Mouse (Mus musculus) adrenal gland, postnatal 4 days (tissue): ENCODE measurements around the gene Aprt. TPM values are rescaled to one million over a fixed set of nuclear protein-coding genes. Genes with fewer than 3 reads are reported as not detected.
A peak's percentile ranks its signal among the peaks of the same experiment; 100 is the strongest.
"Not testable (repeated sequence)": the region's sequence is repeated elsewhere in the genome, so short reads cannot be mapped to it uniquely, and the experiment has no call there.

Experiments used
- DNase-seq, 2 experiments: peaks; one replicate each; pipeline ENCODE4 v3.0.0; 2021 to 2022; ENCODE audit warnings: low spot score in 2 of 2, mixed read lengths in 2 of 2
- total RNA-seq, 2 experiments: library from RNA; stranded (reverse); gene quantifications; 2 replicates each; pipeline ENCODE4 v1.2.3; 2021

The Aprt gene
- total RNA-seq, 2 experiments from 2014 or later = 93.4 to 98.6 TPM

- DNase-seq = no peak
These were observed 16.5 kb upstream of the Aprt start for GRCm38 (mm10) chr8:122593240-122593639.

GRCm38 (mm10) chr8:122586749-122587148 lies 10.0 kb upstream of the Aprt start:
- DNase-seq = no peak

DNA sequence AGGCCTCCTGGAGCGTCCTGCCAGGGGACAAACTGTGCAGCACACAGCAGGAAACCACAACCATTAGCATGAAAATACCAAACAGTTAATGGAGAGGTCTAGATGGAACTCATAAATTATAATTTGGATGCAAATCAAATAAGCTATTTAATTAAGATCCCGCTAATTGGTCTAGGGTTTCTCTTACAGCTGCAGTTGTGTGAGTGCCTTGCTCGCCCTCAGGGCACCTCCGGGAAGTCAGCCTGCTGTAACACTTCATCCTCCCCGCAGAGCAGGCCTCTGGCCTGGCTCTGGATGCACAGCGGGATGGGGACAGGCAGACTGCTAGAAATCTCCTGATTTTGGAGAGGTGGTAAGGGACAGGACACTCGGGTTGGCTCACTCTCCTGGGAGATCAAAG lies 9.5 kb upstream of the Aprt start:
- no peak for DNase-seq

DNA sequence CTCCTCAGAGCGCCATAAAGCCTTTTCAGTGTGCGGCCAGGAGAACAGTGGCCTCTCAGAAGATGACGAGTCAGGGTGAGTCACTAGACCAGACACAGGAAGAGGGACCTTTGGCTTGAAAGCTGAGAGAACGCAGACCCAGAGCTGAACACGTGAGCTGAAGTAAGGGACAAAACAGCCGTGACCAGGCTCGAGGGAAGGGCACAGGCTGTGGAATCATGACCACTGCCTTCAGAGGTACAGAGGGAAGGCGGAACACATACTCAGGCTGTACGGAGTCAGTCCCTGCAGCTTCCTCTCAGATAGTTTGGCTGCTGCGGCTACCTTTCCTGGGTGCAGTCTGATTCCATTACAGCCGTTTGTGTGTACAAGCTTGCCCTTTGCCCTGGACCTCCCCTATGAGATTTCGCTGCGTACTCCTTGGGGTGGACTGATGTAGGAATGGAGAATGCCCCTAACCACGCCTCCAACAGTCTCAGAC lies 8.7 kb upstream of the Aprt start:
- DNase-seq = no peak

- no peak for DNase-seq
These were observed 8.3 kb upstream of the Aprt start for GRCm38 (mm10) chr8:122584981-122585380.

GRCm38 (mm10) chr8:122580926-122581325 lies 4.2 kb upstream of the Aprt start:
- DNase-seq = no peak

DNA sequence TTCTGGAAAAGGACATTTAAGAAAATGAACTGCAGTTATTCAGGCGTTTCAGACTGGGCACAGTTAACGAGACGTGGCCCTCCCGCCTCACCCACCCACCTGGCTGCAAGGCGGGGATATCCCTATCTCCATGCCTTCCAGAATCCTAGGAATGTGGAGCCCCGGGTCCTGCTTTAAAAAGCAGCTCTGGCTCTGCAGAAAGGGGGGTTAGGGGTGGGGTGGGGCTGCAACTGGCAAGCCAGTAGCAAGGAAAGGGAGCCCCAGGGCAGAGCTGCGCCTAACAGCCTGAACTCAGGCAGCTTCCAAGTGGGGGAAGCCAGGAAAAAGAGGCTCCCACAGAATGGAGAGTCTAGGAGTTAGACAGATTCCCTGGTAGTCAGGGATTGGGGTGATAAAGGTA lies 2.5 kb upstream of the Aprt start:
- DNase-seq = no peak

DNA sequence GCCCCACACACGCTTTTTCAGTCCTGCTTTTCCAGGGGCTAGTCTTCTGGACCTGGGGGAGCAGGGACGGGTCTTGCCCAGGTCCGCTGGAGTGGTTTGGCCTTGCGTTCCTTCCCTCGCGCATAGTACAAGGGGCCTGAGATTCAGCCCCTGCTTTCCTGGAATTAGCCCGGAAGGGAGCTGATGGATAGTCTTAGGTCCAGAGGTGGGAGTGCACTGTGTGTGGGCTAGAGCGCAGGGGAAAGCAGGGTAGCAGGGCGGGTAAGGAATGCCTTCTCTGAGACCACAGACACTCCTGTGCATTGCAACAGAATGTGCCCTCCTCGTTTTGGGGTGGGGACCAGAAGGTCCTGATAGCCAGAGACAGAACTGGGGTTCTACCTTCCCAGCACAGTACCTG lies 407 bp upstream of the Aprt start:
- no peak for DNase-seq

- no peak for DNase-seq
These were observed 718 bp downstream of the Aprt start for GRCm38 (mm10) chr8:122575735-122576647.

- DNase-seq = no peak
These were observed 1.4 kb downstream of the Aprt start for GRCm38 (mm10) chr8:122575286-122575685.

DNA sequence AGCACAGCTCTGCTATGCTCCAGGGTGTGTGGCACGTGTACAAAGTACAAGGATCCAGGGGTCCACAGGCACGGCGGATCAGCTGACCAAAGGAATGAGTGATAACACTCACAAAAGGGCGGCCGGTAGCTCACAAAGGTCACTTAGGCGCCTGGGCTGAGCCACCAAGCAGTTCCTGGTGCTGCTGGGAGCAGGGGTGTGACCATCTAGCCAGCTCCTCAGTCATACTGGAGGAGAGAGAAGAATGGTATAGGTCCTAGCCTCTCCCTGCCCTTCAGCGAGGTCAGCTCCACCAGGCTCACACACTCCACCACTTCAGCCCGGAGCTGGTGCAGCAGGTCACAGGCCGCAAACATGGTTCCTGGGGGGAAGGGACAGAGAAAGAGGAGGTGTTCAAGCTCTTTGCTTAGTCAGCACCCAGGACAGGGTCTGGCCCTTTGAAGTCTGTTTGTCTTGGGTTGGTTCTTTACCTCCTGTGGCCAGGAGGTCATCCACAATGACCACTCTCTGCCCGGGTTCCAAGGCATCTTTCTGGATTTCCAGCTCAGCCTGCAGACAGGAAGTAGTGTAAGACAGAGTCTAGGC lies 1.9 kb downstream of the Aprt start:
- DNase-seq = no peak

DNA sequence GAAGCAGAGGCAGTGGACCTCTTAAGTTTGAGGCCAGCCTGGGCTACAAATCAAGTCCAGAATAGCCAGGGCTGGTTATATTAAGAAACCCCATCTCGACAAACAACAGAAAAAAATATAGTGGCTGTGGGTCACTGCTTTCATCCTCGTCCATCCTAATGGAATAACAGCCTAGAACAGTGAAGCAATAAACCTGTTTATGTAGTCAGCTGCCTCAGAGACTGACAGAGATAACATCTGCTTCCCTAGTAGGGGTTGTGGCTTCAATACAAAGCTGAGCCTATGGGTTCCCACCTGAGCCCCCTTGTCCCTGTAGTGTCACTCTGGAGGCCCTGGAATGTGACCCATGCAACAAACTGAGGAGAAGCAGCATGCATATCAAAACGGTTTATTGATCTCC lies 2.4 kb downstream of the Aprt start:
- DNase-seq = no peak

DNA sequence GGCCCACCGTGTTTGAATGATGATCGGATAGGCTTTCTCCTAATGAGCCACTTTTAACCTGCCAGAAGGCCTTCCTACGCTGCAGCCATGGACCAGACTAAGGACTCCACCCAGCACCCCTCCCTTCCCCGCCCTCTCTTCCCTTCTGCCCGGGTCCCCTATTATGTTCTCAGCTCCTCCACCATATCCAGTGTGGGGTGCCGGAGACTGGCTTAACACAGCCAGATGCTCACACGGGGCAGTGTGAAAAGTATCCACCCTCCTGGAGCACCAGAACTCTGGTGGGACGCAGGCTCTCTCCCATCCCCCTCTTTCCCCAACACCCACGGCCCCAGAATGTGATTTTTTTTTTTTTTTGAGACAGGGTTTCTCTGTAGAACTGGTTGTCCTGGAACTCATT lies 3.1 kb downstream of the Aprt start:
- DNase-seq = no peak

GRCm38 (mm10) chr8:122573176-122573575 lies 3.5 kb downstream of the Aprt start:
- DNase-seq = not testable (repeated sequence)

GRCm38 (mm10) chr8:122572751-122573150 lies 4.0 kb downstream of the Aprt start:
- no peak for DNase-seq

DNA sequence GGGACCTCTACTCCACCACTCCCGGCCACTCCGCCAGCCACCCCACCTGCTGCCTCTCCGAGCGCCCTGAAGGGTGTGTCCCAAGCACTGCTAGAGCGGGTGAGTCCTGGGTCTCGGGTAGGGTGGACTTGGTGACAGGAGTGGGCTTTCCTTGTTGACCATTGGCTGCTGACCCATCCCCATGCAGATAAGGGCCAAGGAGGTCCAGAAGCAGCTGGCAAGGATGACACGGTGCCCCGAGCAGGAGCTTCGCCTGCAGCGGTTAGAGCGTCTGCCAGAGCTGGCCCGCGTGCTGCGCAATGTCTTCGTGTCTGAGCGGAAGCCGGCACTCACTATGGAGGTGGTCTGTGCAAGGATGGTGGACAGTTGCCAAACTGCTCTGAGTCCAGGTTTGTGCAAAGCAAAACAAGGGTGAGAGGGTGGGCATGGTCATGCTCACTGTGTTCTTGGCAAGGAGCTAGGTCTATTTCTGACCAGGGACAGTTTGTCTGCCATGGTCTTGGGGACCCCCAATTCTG lies 4.9 kb downstream of the Aprt start:
- DNase-seq = no peak

- DNase-seq = no peak
These were observed 5.6 kb downstream of the Aprt start for GRCm38 (mm10) chr8:122571153-122571552.

- no peak for DNase-seq
These were observed 6.7 kb downstream of the Aprt start for GRCm38 (mm10) chr8:122569996-122570395.

DNA sequence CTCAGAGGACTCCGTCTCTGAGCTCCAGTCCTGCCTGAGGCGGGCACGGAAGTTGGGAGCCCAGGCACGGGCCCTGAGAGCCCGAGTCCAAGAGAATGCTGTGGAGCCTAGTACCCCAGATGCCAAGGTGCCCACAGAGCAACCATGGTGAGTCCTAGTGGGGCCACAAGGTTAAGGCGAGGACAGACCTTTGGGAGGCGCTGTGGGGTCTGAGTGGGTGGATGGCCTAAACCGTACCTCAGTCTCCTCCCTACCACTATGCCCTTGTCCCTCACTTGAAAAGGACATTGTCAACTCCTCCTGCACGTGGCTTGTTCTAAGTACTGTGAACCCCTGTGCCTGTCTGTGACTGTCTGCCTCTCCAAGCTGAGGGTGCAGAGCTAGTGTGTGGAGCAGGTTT lies 7.4 kb downstream of the Aprt start:
- DNase-seq = no peak

DNA sequence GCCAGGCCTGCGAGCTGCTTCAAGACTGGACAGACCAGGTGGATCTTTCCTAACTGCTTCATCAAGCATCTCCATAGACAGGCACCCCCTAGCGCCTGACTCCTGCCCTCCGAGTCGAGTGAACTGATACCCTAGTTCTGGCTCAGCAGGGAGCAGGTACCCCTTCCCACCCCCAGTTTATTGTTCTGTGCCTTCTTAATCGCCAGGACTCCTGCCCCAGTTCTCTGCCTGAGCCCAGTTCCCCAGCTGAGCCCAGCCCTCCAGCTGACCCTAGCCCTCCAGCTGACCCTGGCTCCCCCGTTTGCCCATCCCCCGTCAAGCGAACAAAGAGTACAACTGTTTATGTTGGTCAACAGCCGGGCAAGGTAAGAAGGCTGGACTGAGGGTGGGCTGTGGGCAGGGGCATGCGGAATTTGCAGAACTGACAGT lies 7.8 kb downstream of the Aprt start:
- no peak for DNase-seq

- DNase-seq = no peak
These were observed 8.6 kb downstream of the Aprt start for GRCm38 (mm10) chr8:122568109-122568504.

DNA sequence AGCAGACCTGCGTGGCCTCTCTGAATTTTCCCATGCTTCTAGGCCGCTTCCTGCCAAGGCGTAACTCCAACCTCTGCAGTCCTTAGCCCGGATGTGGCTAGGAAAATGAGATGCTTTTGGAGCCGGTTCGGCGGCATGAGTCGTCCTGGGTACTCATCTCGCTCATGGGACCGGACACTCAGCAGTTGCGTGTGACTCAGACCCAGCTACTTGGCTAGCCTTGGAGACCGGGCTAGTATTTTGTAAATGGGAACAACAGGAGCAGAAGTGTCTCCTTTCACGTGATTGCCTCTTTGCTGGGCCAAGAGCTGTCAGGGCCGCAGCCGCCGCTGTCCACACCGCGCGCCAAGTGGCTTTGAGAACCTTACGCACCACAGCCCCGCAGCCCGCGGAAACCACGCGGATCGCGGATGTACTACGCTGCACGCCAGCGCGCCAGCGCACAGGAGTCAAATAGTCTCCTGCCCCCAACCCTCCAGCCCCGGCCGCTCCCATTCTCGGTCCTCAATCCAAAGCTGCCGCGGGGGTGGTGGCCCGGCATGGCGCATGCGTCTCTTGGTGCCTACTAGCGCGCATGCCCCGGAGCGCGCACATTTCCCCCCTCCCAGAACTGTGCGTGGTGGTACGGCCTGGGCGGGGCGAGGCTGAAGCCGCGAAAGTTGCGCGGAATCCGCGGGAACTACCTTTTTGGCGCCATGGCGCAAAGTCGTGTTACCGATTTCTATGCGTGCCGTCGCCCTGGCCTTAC lies 9.2 kb downstream of the Aprt start, which contains the start of gene Cdt1:
Gene Cdt1 (plus strand): TSS at position 655 of the 748 bp plus-strand sequence.
- peak; percentile 92 to 96 for DNase-seq
